Mouse (Mus musculus): ENCODE data around the gene Capn1.
A peak's percentile ranks its signal among the peaks of the same experiment; 100 is the strongest.

GRCm38 (mm10) chr19:5965280-5965679 is 50.4 kb downstream of the Capn1 start:
- TF ChIP-seq CTCF (IDR thresholded peaks at IDR 0.05; ENCODE audit: low read depth, low read length) (peak; percentile 89), POLR2A (IDR thresholded peaks at IDR 0.05; ENCODE audit: insufficient read depth, low read length) (no peak)
